Mouse (Mus musculus): Measurements from ENCODE around the gene Hist1h2bf. TPM values are rescaled to one million over a fixed set of nuclear protein-coding genes. Genes with fewer than 3 reads are reported as not detected.

The Hist1h2bf gene
- total and polyA plus RNA-seq, 2 experiments, result 4.6 TPM; not detected in 1

- Histone ChIP-seq H3K79me2 (ENCODE audit: control insufficient read depth, insufficient read depth, low read length) (no peaks in the 10 kb centered on the region), H3K4me1 (ENCODE audit: control insufficient read depth, insufficient read depth, low read length) (no peaks in the 10 kb centered on the region), H3K9ac (ENCODE audit: low read depth, low read length) (peak overlapping the region; percentile 55; the same call in 1 of the 2 replicates), H3K36me3 (ENCODE audit: control insufficient read depth, insufficient read depth, low read length) (no peaks in the 10 kb centered on the region), H3K4me3 (ENCODE audit: insufficient read depth, low read depth, low read length) (peak overlapping the region; percentile 31), H3K27me3 (ENCODE audit: control insufficient read depth, insufficient read depth, low read length) (no peaks in the 10 kb centered on the region), H3K27ac (replicated peaks; ENCODE audit: insufficient read depth, low read depth, low read length) (no peak overlapping the region)
- TF ChIP-seq POLR2A (IDR thresholded peaks at IDR 0.05; ENCODE audit: extremely low read depth, insufficient read depth, low read length) (no peak), CTCF (IDR thresholded peaks at IDR 0.05; ENCODE audit: low read depth, low read length) (no peak)
- DNase-seq (ENCODE audit: extremely low read depth, low read depth, low spot score), result peak; percentile 67
- 1% methylated on average over 17 of the region's 17 CpGs for WGBS
Observed at GRCm38 (mm10) chr13:23526312-23526711, 47.7 kb downstream of the Hist1h2bf start.

GRCm38 (mm10) chr13:23525901-23526300, 48.1 kb downstream of the Hist1h2bf start:
- TF ChIP-seq CTCF (IDR thresholded peaks at IDR 0.05; ENCODE audit: low read depth, low read length) (no peak), POLR2A (IDR thresholded peaks at IDR 0.05; ENCODE audit: extremely low read depth, insufficient read depth, low read length) (no peak)
- Histone ChIP-seq H3K27ac (replicated peaks; ENCODE audit: insufficient read depth, low read depth, low read length) (no peak overlapping the region), H3K4me3 (ENCODE audit: insufficient read depth, low read depth, low read length) (no peak overlapping the region), H3K36me3 (ENCODE audit: control insufficient read depth, insufficient read depth, low read length) (no peaks in the 10 kb centered on the region), H3K79me2 (ENCODE audit: control insufficient read depth, insufficient read depth, low read length) (no peaks in the 10 kb centered on the region), H3K27me3 (ENCODE audit: control insufficient read depth, insufficient read depth, low read length) (no peaks in the 10 kb centered on the region), H3K4me1 (ENCODE audit: control insufficient read depth, insufficient read depth, low read length) (no peaks in the 10 kb centered on the region), H3K9ac (ENCODE audit: low read depth, low read length) (no peak overlapping the region)
- DNase-seq (ENCODE audit: extremely low read depth, low read depth, low spot score), result no peak
- WGBS, result 5% methylated on average over 10 of the region's 10 CpGs

DNA sequence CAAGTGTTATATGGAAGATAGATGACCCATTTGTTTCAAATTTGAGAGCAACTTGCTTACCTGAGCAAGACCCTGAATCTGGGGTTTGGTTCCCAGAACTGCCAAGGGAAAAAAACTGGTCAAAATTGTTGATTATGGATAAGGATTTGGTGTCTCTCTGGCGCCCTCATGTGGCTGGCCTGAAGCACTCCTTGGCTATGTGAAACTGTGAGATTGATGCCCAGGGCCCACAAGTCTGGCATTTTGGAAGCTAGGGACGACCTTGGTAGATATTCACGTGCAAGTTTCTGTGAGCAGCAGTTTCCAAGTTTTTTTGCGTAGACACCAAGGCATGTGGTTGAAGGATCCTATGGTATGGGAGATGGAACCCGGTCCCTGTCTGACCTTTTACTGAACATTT, 49.3 kb downstream of the Hist1h2bf start:
- H3K27ac ChIP-seq (replicated peaks; ENCODE audit: insufficient read depth, low read depth, low read length), result no peak overlapping the region
- 11% methylated on average over 5 of the region's 5 CpGs for WGBS
- no peaks in the 10 kb centered on the region for H3K36me3 ChIP-seq (ENCODE audit: control insufficient read depth, insufficient read depth, low read length)
- no peak overlapping the region for H3K9ac ChIP-seq (ENCODE audit: low read depth, low read length)
- no peaks in the 10 kb centered on the region for H3K4me1 ChIP-seq (ENCODE audit: control insufficient read depth, insufficient read depth, low read length)
- DNase-seq (ENCODE audit: extremely low read depth, low read depth, low spot score), result peak; percentile 74
- no peak overlapping the region for H3K4me3 ChIP-seq (ENCODE audit: insufficient read depth, low read depth, low read length)
- no peaks in the 10 kb centered on the region for H3K27me3 ChIP-seq (ENCODE audit: control insufficient read depth, insufficient read depth, low read length)
- H3K79me2 ChIP-seq (ENCODE audit: control insufficient read depth, insufficient read depth, low read length), result no peaks in the 10 kb centered on the region
- peak; percentile 85 for TF ChIP-seq CTCF (IDR thresholded peaks at IDR 0.05; ENCODE audit: low read depth, low read length)
- TF ChIP-seq POLR2A (IDR thresholded peaks at IDR 0.05; ENCODE audit: extremely low read depth, insufficient read depth, low read length), result no peak

- H3K27ac ChIP-seq (replicated peaks; ENCODE audit: insufficient read depth, low read depth, low read length), result no peak overlapping the region
- no peaks in the 10 kb centered on the region for H3K79me2 ChIP-seq (ENCODE audit: control insufficient read depth, insufficient read depth, low read length)
- 42% methylated on average over 5 of the region's 5 CpGs for WGBS
- no peaks in the 10 kb centered on the region for H3K36me3 ChIP-seq (ENCODE audit: control insufficient read depth, insufficient read depth, low read length)
- H3K4me3 ChIP-seq (ENCODE audit: insufficient read depth, low read depth, low read length), result no peak overlapping the region
- H3K9ac ChIP-seq (ENCODE audit: low read depth, low read length), result no peak overlapping the region
- H3K27me3 ChIP-seq (ENCODE audit: control insufficient read depth, insufficient read depth, low read length), result no peaks in the 10 kb centered on the region
- TF ChIP-seq CTCF (IDR thresholded peaks at IDR 0.05; ENCODE audit: low read depth, low read length), result no peak
- no peak for TF ChIP-seq POLR2A (IDR thresholded peaks at IDR 0.05; ENCODE audit: extremely low read depth, insufficient read depth, low read length)
- no peaks in the 10 kb centered on the region for H3K4me1 ChIP-seq (ENCODE audit: control insufficient read depth, insufficient read depth, low read length)
- DNase-seq (ENCODE audit: extremely low read depth, low read depth, low spot score), result no peak
Observed at GRCm38 (mm10) chr13:23523976-23524375, 50.0 kb downstream of the Hist1h2bf start.

Other genes starting within 250 kb of the Hist1h2bf start
Only the 30 nearest of the 35 such genes appear.
- 3.5 and 3.7 TPM in 2 replicates for gene Abt1, start 150.3 kb downstream of the Hist1h2bf start, total RNA-seq (2014; rRNA removed)
- gene Abt1, start 150.3 kb downstream of the Hist1h2bf start, polyA plus RNA-seq (2012; rRNA removed), result 2.1 TPM in 2 replicates
- not detected in 2 replicates for gene Btn1a1, start 108.3 kb downstream of the Hist1h2bf start, total RNA-seq (2014; rRNA removed)
- not detected in 2 replicates for gene Btn1a1, start 108.3 kb downstream of the Hist1h2bf start, polyA plus RNA-seq (2012; rRNA removed)
- gene Btn2a2, start 85.3 kb downstream of the Hist1h2bf start, total RNA-seq (2014; rRNA removed), result not detected in 2 replicates
- not detected in 2 replicates for gene Btn2a2, start 85.3 kb downstream of the Hist1h2bf start, polyA plus RNA-seq (2012; rRNA removed)
- gene Hist1h4h, start 43.1 kb downstream of the Hist1h2bf start, total RNA-seq (2014; rRNA removed), result 706 and 873 TPM in 2 replicates
- 8.5 and 26.7 TPM in 2 replicates for gene Hist1h4h, start 43.1 kb downstream of the Hist1h2bf start, polyA plus RNA-seq (2012; rRNA removed)
- gene Hist1h2af, start 40.3 kb downstream of the Hist1h2bf start, total RNA-seq (2014; rRNA removed), result 9.2 and 13.4 TPM in 2 replicates
- 2.1 and 2.9 TPM in 2 replicates for gene Hist1h2af, start 40.3 kb downstream of the Hist1h2bf start, polyA plus RNA-seq (2012; rRNA removed)
- gene Hist1h3g, start 38.8 kb downstream of the Hist1h2bf start, total RNA-seq (2014; rRNA removed), result 5.6 and 12.9 TPM in 2 replicates
- gene Hist1h3g, start 38.8 kb downstream of the Hist1h2bf start, polyA plus RNA-seq (2012; rRNA removed), result 0.26 TPM in 1 of 2 replicates, not detected in the other
- 1.3 and 1.5 TPM in 2 replicates for gene Hist1h2bh, start 30.8 kb downstream of the Hist1h2bf start, total RNA-seq (2014; rRNA removed)
- 0.07 and 0.09 TPM in 2 replicates for gene Hist1h2bh, start 30.8 kb downstream of the Hist1h2bf start, polyA plus RNA-seq (2012; rRNA removed)
- gene Hist1h3f, start 30.1 kb downstream of the Hist1h2bf start, total RNA-seq (2014; rRNA removed), result 11.1 and 14.2 TPM in 2 replicates
- gene Hist1h3f, start 30.1 kb downstream of the Hist1h2bf start, polyA plus RNA-seq (2012; rRNA removed), result 0.29 and 0.30 TPM in 2 replicates
- gene Hist1h4f, start 22.5 kb downstream of the Hist1h2bf start, total RNA-seq (2014; rRNA removed), result 77.8 and 101 TPM in 2 replicates
- 0.97 TPM in 1 of 2 replicates, not detected in the other for gene Hist1h4f, start 22.5 kb downstream of the Hist1h2bf start, polyA plus RNA-seq (2012; rRNA removed)
- gene Hist1h1d, start 20.9 kb downstream of the Hist1h2bf start, total RNA-seq (2014; rRNA removed), result 2.5 and 3.0 TPM in 2 replicates
- gene Hist1h1d, start 20.9 kb downstream of the Hist1h2bf start, polyA plus RNA-seq (2012; rRNA removed), result 0.02 and 0.12 TPM in 2 replicates
- gene Hist1h3e, start 11.8 kb downstream of the Hist1h2bf start, total RNA-seq (2014; rRNA removed), result 19.9 and 26.8 TPM in 2 replicates
- gene Hist1h3e, start 11.8 kb downstream of the Hist1h2bf start, polyA plus RNA-seq (2012; rRNA removed), result 2.1 and 2.6 TPM in 2 replicates
- 2.8 and 6.6 TPM in 2 replicates for gene Hist1h2ae, start 3.0 kb downstream of the Hist1h2bf start, total RNA-seq (2014; rRNA removed)
- 0.57 TPM in 2 replicates for gene Hist1h2ae, start 3.0 kb downstream of the Hist1h2bf start, polyA plus RNA-seq (2012; rRNA removed)
- gene Hist1h2bg, start 2.8 kb downstream of the Hist1h2bf start, total RNA-seq (2014; rRNA removed), result 37.2 and 44.6 TPM in 2 replicates
- 4.0 and 4.4 TPM in 2 replicates for gene Hist1h2bg, start 2.8 kb downstream of the Hist1h2bf start, polyA plus RNA-seq (2012; rRNA removed)
- 5.4 and 11.5 TPM in 2 replicates for gene Hist1h2ad, start 185 bp upstream of the Hist1h2bf start, total RNA-seq (2014; rRNA removed)
- 1.1 TPM in 1 of 2 replicates, not detected in the other for gene Hist1h2ad, start 185 bp upstream of the Hist1h2bf start, polyA plus RNA-seq (2012; rRNA removed)
- gene Hist1h3d, start 1.6 kb upstream of the Hist1h2bf start, total RNA-seq (2014; rRNA removed), result 3.4 and 5.9 TPM in 2 replicates
- 0.48 and 0.87 TPM in 2 replicates for gene Hist1h3d, start 1.6 kb upstream of the Hist1h2bf start, polyA plus RNA-seq (2012; rRNA removed)
- gene Hist1h4d, start 7.4 kb upstream of the Hist1h2bf start, total RNA-seq (2014; rRNA removed), result 162 and 174 TPM in 2 replicates
- gene Hist1h4d, start 7.4 kb upstream of the Hist1h2bf start, polyA plus RNA-seq (2012; rRNA removed), result 2.1 and 2.8 TPM in 2 replicates
- gene Hist1h2be, start 46.9 kb upstream of the Hist1h2bf start, total RNA-seq (2014; rRNA removed), result 5.4 and 6.6 TPM in 2 replicates
- 0.28 and 0.60 TPM in 2 replicates for gene Hist1h2be, start 46.9 kb upstream of the Hist1h2bf start, polyA plus RNA-seq (2012; rRNA removed)
- gene Hist1h1e, start 48.4 kb upstream of the Hist1h2bf start, total RNA-seq (2014; rRNA removed), result 22.0 and 27.0 TPM in 2 replicates
- gene Hist1h1e, start 48.4 kb upstream of the Hist1h2bf start, polyA plus RNA-seq (2012; rRNA removed), result 0.73 and 0.77 TPM in 2 replicates
- gene Hist1h2ac, start 109.8 kb upstream of the Hist1h2bf start, total RNA-seq (2014; rRNA removed), result 4.9 and 6.2 TPM in 2 replicates
- gene Hist1h2ac, start 109.8 kb upstream of the Hist1h2bf start, polyA plus RNA-seq (2012; rRNA removed), result 0.12 and 0.22 TPM in 2 replicates
- 228 and 265 TPM in 2 replicates for gene Hist1h2bc, start 110.0 kb upstream of the Hist1h2bf start, total RNA-seq (2014; rRNA removed)
- 312 and 443 TPM in 2 replicates for gene Hist1h2bc, start 110.0 kb upstream of the Hist1h2bf start, polyA plus RNA-seq (2012; rRNA removed)
- gene Hist1h1t, start 121.6 kb upstream of the Hist1h2bf start, total RNA-seq (2014; rRNA removed), result not detected in 2 replicates
- gene Hist1h1t, start 121.6 kb upstream of the Hist1h2bf start, polyA plus RNA-seq (2012; rRNA removed), result not detected in 2 replicates
- 190 and 256 TPM in 2 replicates for gene Hist1h4c, start 124.3 kb upstream of the Hist1h2bf start, total RNA-seq (2014; rRNA removed)
- 0.95 and 3.1 TPM in 2 replicates for gene Hist1h4c, start 124.3 kb upstream of the Hist1h2bf start, polyA plus RNA-seq (2012; rRNA removed)
- 30.4 and 35.3 TPM in 2 replicates for gene Hfe, start 136.7 kb upstream of the Hist1h2bf start, total RNA-seq (2014; rRNA removed)
- 32.6 and 40.9 TPM in 2 replicates for gene Hfe, start 136.7 kb upstream of the Hist1h2bf start, polyA plus RNA-seq (2012; rRNA removed)
- 43.6 and 68.1 TPM in 2 replicates for gene Hist1h1c, start 164.6 kb upstream of the Hist1h2bf start, total RNA-seq (2014; rRNA removed)
- gene Hist1h1c, start 164.6 kb upstream of the Hist1h2bf start, polyA plus RNA-seq (2012; rRNA removed), result 20.9 and 31.6 TPM in 2 replicates
- gene Hist1h3c, start 171.4 kb upstream of the Hist1h2bf start, total RNA-seq (2014; rRNA removed), result 8.0 and 24.1 TPM in 2 replicates
- gene Hist1h3c, start 171.4 kb upstream of the Hist1h2bf start, polyA plus RNA-seq (2012; rRNA removed), result 0.20 and 0.27 TPM in 2 replicates
- gene Hist1h2bb, start 172.5 kb upstream of the Hist1h2bf start, total RNA-seq (2014; rRNA removed), result 41.9 and 75.6 TPM in 2 replicates
- gene Hist1h2bb, start 172.5 kb upstream of the Hist1h2bf start, polyA plus RNA-seq (2012; rRNA removed), result 0.41 and 0.55 TPM in 2 replicates
- 19.4 and 55.8 TPM in 2 replicates for gene Hist1h2ab, start 176.9 kb upstream of the Hist1h2bf start, total RNA-seq (2014; rRNA removed)
- gene Hist1h2ab, start 176.9 kb upstream of the Hist1h2bf start, polyA plus RNA-seq (2012; rRNA removed), result 0.45 and 1.0 TPM in 2 replicates
- gene Hist1h3b, start 178.1 kb upstream of the Hist1h2bf start, total RNA-seq (2014; rRNA removed), result 15.2 and 31.1 TPM in 2 replicates
- 0.23 and 0.58 TPM in 2 replicates for gene Hist1h3b, start 178.1 kb upstream of the Hist1h2bf start, polyA plus RNA-seq (2012; rRNA removed)
- 62.4 and 63.4 TPM in 2 replicates for gene Hist1h4b, start 182.8 kb upstream of the Hist1h2bf start, total RNA-seq (2014; rRNA removed)
- gene Hist1h4b, start 182.8 kb upstream of the Hist1h2bf start, polyA plus RNA-seq (2012; rRNA removed), result 1.2 TPM in 1 of 2 replicates, not detected in the other
- 21.0 and 54.0 TPM in 2 replicates for gene Hist1h4a, start 187.0 kb upstream of the Hist1h2bf start, total RNA-seq (2014; rRNA removed)
- gene Hist1h4a, start 187.0 kb upstream of the Hist1h2bf start, polyA plus RNA-seq (2012; rRNA removed), result 0.76 TPM in 1 of 2 replicates, not detected in the other